Mouse (Mus musculus): Measurements from ENCODE around the gene Fxyd6. TPM values are rescaled to one million over a fixed set of nuclear protein-coding genes. Genes with fewer than 3 reads are reported as not detected.

The Fxyd6 gene
- polyA plus RNA-seq, 1 experiment = 88.6 TPM

GRCm38 (mm10) chr9:45433119-45433518, 63.1 kb downstream of the Fxyd6 start:
- TF ChIP-seq EP300 (IDR thresholded peaks at IDR 0.05; ENCODE audit: insufficient read depth, low read depth, low read length) (no peak), POLR2A (IDR thresholded peaks at IDR 0.05; ENCODE audit: insufficient read depth, low read length) (no peak), CTCF (IDR thresholded peaks at IDR 0.05; ENCODE audit: low read depth, low read length) (no peak)
- Histone ChIP-seq H3K36me3 (ENCODE audit: control insufficient read depth, insufficient read depth, low read length, poor library complexity, severe bottlenecking) (no peaks in the 10 kb centered on the region), H3K4me1 (ENCODE audit: control insufficient read depth, insufficient read depth, low read length) (no peaks in the 10 kb centered on the region), H3K27ac (ENCODE audit: insufficient read depth, low read length) (no peak overlapping the region), H3K9ac (ENCODE audit: low read depth, poor library complexity, severe bottlenecking) (peak overlapping the region; percentile 61; the same call in 1 of the 2 replicates), H3K4me3 (ENCODE audit: low read depth, low read length) (no peak overlapping the region), H3K27me3 (ENCODE audit: control insufficient read depth, insufficient read depth, low read length, poor library complexity, severe bottlenecking) (peaks cover 16% of the 10 kb centered on the region), H3K9me3 (replicated peaks; ENCODE audit: control insufficient read depth, insufficient read depth, low read length, poor library complexity, severe bottlenecking) (no peaks in the 10 kb centered on the region)

- Histone ChIP-seq H3K27me3 (ENCODE audit: control insufficient read depth, insufficient read depth, low read length, poor library complexity, severe bottlenecking) (peaks cover 15% of the 10 kb centered on the region), H3K4me1 (ENCODE audit: control insufficient read depth, insufficient read depth, low read length) (no peaks in the 10 kb centered on the region), H3K36me3 (ENCODE audit: control insufficient read depth, insufficient read depth, low read length, poor library complexity, severe bottlenecking) (no peaks in the 10 kb centered on the region), H3K9me3 (replicated peaks; ENCODE audit: control insufficient read depth, insufficient read depth, low read length, poor library complexity, severe bottlenecking) (no peaks in the 10 kb centered on the region), H3K4me3 (ENCODE audit: low read depth, low read length) (no peak overlapping the region), H3K9ac (ENCODE audit: low read depth, poor library complexity, severe bottlenecking) (no peak overlapping the region), H3K27ac (ENCODE audit: insufficient read depth, low read length) (no peak overlapping the region)
- TF ChIP-seq CTCF (IDR thresholded peaks at IDR 0.05; ENCODE audit: low read depth, low read length) (no peak), POLR2A (IDR thresholded peaks at IDR 0.05; ENCODE audit: insufficient read depth, low read length) (no peak), EP300 (IDR thresholded peaks at IDR 0.05; ENCODE audit: insufficient read depth, low read depth, low read length) (no peak)
Observed at GRCm38 (mm10) chr9:45434171-45434570, 64.2 kb downstream of the Fxyd6 start.

- H3K27me3 ChIP-seq (ENCODE audit: control insufficient read depth, insufficient read depth, low read length, poor library complexity, severe bottlenecking) = no peaks in the 10 kb centered on the region
- no peaks in the 10 kb centered on the region for H3K36me3 ChIP-seq (ENCODE audit: control insufficient read depth, insufficient read depth, low read length, poor library complexity, severe bottlenecking)
- TF ChIP-seq EP300 (IDR thresholded peaks at IDR 0.05; ENCODE audit: insufficient read depth, low read depth, low read length) = no peak
- TF ChIP-seq CTCF (IDR thresholded peaks at IDR 0.05; ENCODE audit: low read depth, low read length) = no peak
- no peak for TF ChIP-seq POLR2A (IDR thresholded peaks at IDR 0.05; ENCODE audit: insufficient read depth, low read length)
Observed at GRCm38 (mm10) chr9:45439025-45439424, 69.0 kb downstream of the Fxyd6 start.

DNA sequence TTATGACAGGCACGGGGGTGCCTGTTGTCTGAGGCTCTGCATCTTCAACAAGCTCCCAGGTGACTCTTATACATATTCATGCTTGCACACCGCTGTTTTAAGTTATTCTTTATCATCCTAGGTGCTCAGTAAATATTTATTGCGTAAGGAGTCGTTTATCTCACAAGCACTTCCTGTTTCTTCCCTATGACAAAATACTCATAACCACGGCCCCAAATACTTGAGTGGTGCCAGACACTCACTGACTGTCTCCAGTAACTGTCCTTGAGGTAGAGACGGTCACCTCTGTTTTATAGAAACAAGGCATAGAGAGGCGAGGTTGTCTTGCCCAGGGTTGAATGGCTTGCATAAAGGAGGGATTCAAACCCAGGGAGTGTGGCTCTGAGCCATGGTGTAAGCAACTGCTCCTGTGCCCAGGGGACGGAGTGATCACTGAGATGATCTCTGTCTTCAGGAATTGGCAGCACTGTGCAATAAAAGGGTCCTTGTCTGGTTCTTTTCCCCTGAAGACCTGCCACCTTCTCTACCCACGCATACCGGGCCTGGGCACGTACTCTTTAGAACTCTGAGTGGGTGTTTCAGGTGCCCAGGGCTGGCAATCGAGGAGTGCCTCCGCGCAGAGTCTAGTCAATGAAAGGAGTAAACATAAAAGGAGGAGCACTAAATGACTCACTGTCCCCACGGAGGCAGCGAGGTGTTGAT, 70.2 kb downstream of the Fxyd6 start:
- Histone ChIP-seq H3K9ac (ENCODE audit: low read depth, poor library complexity, severe bottlenecking) (no peak overlapping the region), H3K27me3 (ENCODE audit: control insufficient read depth, insufficient read depth, low read length, poor library complexity, severe bottlenecking) (no peaks in the 10 kb centered on the region), H3K4me3 (ENCODE audit: low read depth, low read length) (no peak overlapping the region), H3K36me3 (ENCODE audit: control insufficient read depth, insufficient read depth, low read length, poor library complexity, severe bottlenecking) (no peaks in the 10 kb centered on the region), H3K9me3 (replicated peaks; ENCODE audit: control insufficient read depth, insufficient read depth, low read length, poor library complexity, severe bottlenecking) (no peaks in the 10 kb centered on the region), H3K4me1 (ENCODE audit: control insufficient read depth, insufficient read depth, low read length) (no peaks in the 10 kb centered on the region), H3K27ac (ENCODE audit: insufficient read depth, low read length) (no peak overlapping the region)
- no peak for TF ChIP-seq POLR2A (IDR thresholded peaks at IDR 0.05; ENCODE audit: insufficient read depth, low read length)
- no peak for TF ChIP-seq CTCF (IDR thresholded peaks at IDR 0.05; ENCODE audit: low read depth, low read length)
- no peak for TF ChIP-seq EP300 (IDR thresholded peaks at IDR 0.05; ENCODE audit: insufficient read depth, low read depth, low read length)

More at GRCm38 (mm10) chr9:45439025-45439424, 69.0 kb downstream of the Fxyd6 start:
- Histone ChIP-seq H3K9me3 (replicated peaks; ENCODE audit: control insufficient read depth, insufficient read depth, low read length, poor library complexity, severe bottlenecking) (no peaks in the 10 kb centered on the region), H3K27ac (ENCODE audit: insufficient read depth, low read length) (no peak overlapping the region), H3K4me3 (ENCODE audit: low read depth, low read length) (no peak overlapping the region), H3K4me1 (ENCODE audit: control insufficient read depth, insufficient read depth, low read length) (no peaks in the 10 kb centered on the region), H3K9ac (ENCODE audit: low read depth, poor library complexity, severe bottlenecking) (no peak overlapping the region)

- TF ChIP-seq CTCF (IDR thresholded peaks at IDR 0.05; ENCODE audit: low read depth, low read length) (no peak), EP300 (IDR thresholded peaks at IDR 0.05; ENCODE audit: insufficient read depth, low read depth, low read length) (no peak), POLR2A (IDR thresholded peaks at IDR 0.05; ENCODE audit: insufficient read depth, low read length) (no peak)
- Histone ChIP-seq H3K4me3 (ENCODE audit: low read depth, low read length) (no peak overlapping the region), H3K9me3 (replicated peaks; ENCODE audit: control insufficient read depth, insufficient read depth, low read length, poor library complexity, severe bottlenecking) (no peaks in the 10 kb centered on the region), H3K36me3 (ENCODE audit: control insufficient read depth, insufficient read depth, low read length, poor library complexity, severe bottlenecking) (no peaks in the 10 kb centered on the region), H3K27me3 (ENCODE audit: control insufficient read depth, insufficient read depth, low read length, poor library complexity, severe bottlenecking) (no peaks in the 10 kb centered on the region), H3K9ac (ENCODE audit: low read depth, poor library complexity, severe bottlenecking) (no peak overlapping the region), H3K27ac (ENCODE audit: insufficient read depth, low read length) (no peak overlapping the region), H3K4me1 (ENCODE audit: control insufficient read depth, insufficient read depth, low read length) (no peaks in the 10 kb centered on the region)
Observed at GRCm38 (mm10) chr9:45444251-45444798, 74.3 kb downstream of the Fxyd6 start.

Other genes with a start within 250 kb of the Fxyd6 start
- gene Scn4b, start 231.8 kb upstream of the Fxyd6 start, polyA plus RNA-seq (2011; ENCODE audit: insufficient read depth, insufficient read length, low read depth, missing spikeins) = 0.35 and 0.40 TPM in 2 replicates
- not detected in 2 replicates for gene BC049352, start 188.2 kb upstream of the Fxyd6 start, polyA plus RNA-seq (2011; ENCODE audit: insufficient read depth, insufficient read length, low read depth, missing spikeins)
- 0.52 TPM in 1 of 2 replicates, not detected in the other for gene Tmprss4, start 166.1 kb upstream of the Fxyd6 start, polyA plus RNA-seq (2011; ENCODE audit: insufficient read depth, insufficient read length, low read depth, missing spikeins)
- 0.24 TPM in 1 of 2 replicates, not detected in the other for gene Il10ra, start 101.0 kb upstream of the Fxyd6 start, polyA plus RNA-seq (2011; ENCODE audit: insufficient read depth, insufficient read length, low read depth, missing spikeins)
- 1.9 and 2.8 TPM in 2 replicates for gene Tmprss13, start 51.1 kb upstream of the Fxyd6 start, polyA plus RNA-seq (2011; ENCODE audit: insufficient read depth, insufficient read length, low read depth, missing spikeins)
- not detected in 2 replicates for gene Fxyd2, start 29.5 kb downstream of the Fxyd6 start, polyA plus RNA-seq (2011; ENCODE audit: insufficient read depth, insufficient read length, low read depth, missing spikeins)
- 3.8 and 4.0 TPM in 2 replicates for gene Dscaml1, start 56.4 kb downstream of the Fxyd6 start, polyA plus RNA-seq (2011; ENCODE audit: insufficient read depth, insufficient read length, low read depth, missing spikeins)